Mouse (Mus musculus): Measurements from ENCODE around the gene Gpr162. TPM values are rescaled to one million over a fixed set of nuclear protein-coding genes. Genes with fewer than 3 reads are reported as not detected.
A peak's percentile ranks its signal among the peaks of the same experiment; 100 is the strongest.
"Not testable (repeated sequence)": the region's sequence is repeated elsewhere in the genome, so short reads cannot be mapped to it uniquely, and the experiment has no call there.

Gene Gpr162
- polyA plus RNA-seq, 1 experiment from 2014 or later: 0.26 TPM

- H3K9ac ChIP-seq (replicated peaks; ENCODE audit: low read depth): peak overlapping the region; percentile 50; the same call in 1 of the 2 replicates
- no peak for DNase-seq (ENCODE audit: low spot score)
- 21% methylated on average over 9 of the region's 9 CpGs for WGBS
- TF ChIP-seq EP300 (IDR thresholded peaks at IDR 0.05) (no peak), CTCF (IDR thresholded peaks at IDR 0.05) (no peak)
- H3K27ac ChIP-seq (ENCODE audit: low read length): 0 out of 2 replicates have a peak overlapping the region, but pooled peaks have one; percentile 67
- peaks cover 10% of the 10 kb centered on the region; the same call in 1 of the 2 replicates for H3K4me1 ChIP-seq (ENCODE audit: insufficient read depth, low read depth, low read length)
- ATAC-seq: no peak
- H3K27me3 ChIP-seq (replicated peaks; ENCODE audit: insufficient read depth, low read length): no peaks in the 10 kb centered on the region
- H3K4me3 ChIP-seq (ENCODE audit: low read depth, low read length): peak overlapping the region; percentile 52
- H3K9me3 ChIP-seq (ENCODE audit: low read length): no peaks in the 10 kb centered on the region
- H3K4me2 ChIP-seq (replicated peaks; ENCODE audit: low read depth, low read length): peak overlapping the region; percentile 84
- 0 out of 2 replicates have a peak, but pooled peaks cover 5% of the 10 kb centered on the region for H3K36me3 ChIP-seq (ENCODE audit: insufficient read depth, low read length)
Measured at GRCm38 (mm10) chr6:124812848-124813247, 50.9 kb downstream of the Gpr162 start.

GRCm38 (mm10) chr6:124811701-124812560, 51.9 kb downstream of the Gpr162 start:
- Histone ChIP-seq H3K9ac (replicated peaks; ENCODE audit: low read depth) (no peak overlapping the region), H3K4me3 (ENCODE audit: low read depth, low read length) (no peak overlapping the region)
- DNase-seq (ENCODE audit: low spot score): no peak

GRCm38 (mm10) chr6:124811403-124811665, 52.4 kb downstream of the Gpr162 start:
- Histone ChIP-seq H3K4me2 (replicated peaks; ENCODE audit: low read depth, low read length) (no peak overlapping the region), H3K27ac (ENCODE audit: low read length) (no peak overlapping the region), H3K4me3 (ENCODE audit: low read depth, low read length) (no peak overlapping the region), H3K9me3 (ENCODE audit: low read length) (no peaks in the 10 kb centered on the region), H3K36me3 (ENCODE audit: insufficient read depth, low read length) (no peaks in the 10 kb centered on the region), H3K9ac (replicated peaks; ENCODE audit: low read depth) (no peak overlapping the region), H3K4me1 (ENCODE audit: insufficient read depth, low read depth, low read length) (peaks cover 12% of the 10 kb centered on the region), H3K27me3 (replicated peaks; ENCODE audit: insufficient read depth, low read length) (no peaks in the 10 kb centered on the region)
- WGBS: 63% methylated on average over 4 of the region's 4 CpGs
- no peak for ATAC-seq
- no peak for TF ChIP-seq EP300 (IDR thresholded peaks at IDR 0.05)
- no peak for TF ChIP-seq CTCF (IDR thresholded peaks at IDR 0.05)
- no peak for DNase-seq (ENCODE audit: low spot score)

More at GRCm38 (mm10) chr6:124811701-124812560, 51.9 kb downstream of the Gpr162 start:
- Histone ChIP-seq H3K4me1 (ENCODE audit: insufficient read depth, low read depth, low read length) (peaks cover 10% of the 10 kb centered on the region; the same call in 1 of the 2 replicates), H3K4me2 (replicated peaks; ENCODE audit: low read depth, low read length) (peak overlapping the region; percentile 84; the same call in 1 of the 2 replicates), H3K27me3 (replicated peaks; ENCODE audit: insufficient read depth, low read length) (no peaks in the 10 kb centered on the region), H3K27ac (ENCODE audit: low read length) (no peak overlapping the region), H3K9me3 (ENCODE audit: low read length) (no peaks in the 10 kb centered on the region), H3K36me3 (ENCODE audit: insufficient read depth, low read length) (no peaks in the 10 kb centered on the region)
- ATAC-seq: no peak
- no peak for TF ChIP-seq CTCF (IDR thresholded peaks at IDR 0.05)
- TF ChIP-seq EP300 (IDR thresholded peaks at IDR 0.05): no peak
- 72% methylated on average over 24 of the region's 24 CpGs for WGBS

- H3K9me3 ChIP-seq (ENCODE audit: low read length); H3K27me3 ChIP-seq (replicated peaks; ENCODE audit: insufficient read depth, low read length); H3K36me3 ChIP-seq (ENCODE audit: insufficient read depth, low read length); H3K9ac ChIP-seq (replicated peaks; ENCODE audit: low read depth); H3K27ac ChIP-seq (ENCODE audit: low read length); H3K4me2 ChIP-seq (replicated peaks; ENCODE audit: low read depth, low read length); H3K4me3 ChIP-seq (ENCODE audit: low read depth, low read length); ATAC-seq; DNase-seq (ENCODE audit: low spot score): not testable (repeated sequence)
- 74% methylated on average over 9 of the region's 11 CpGs for WGBS
- peaks cover 13% of the 10 kb centered on the region for H3K4me1 ChIP-seq (ENCODE audit: insufficient read depth, low read depth, low read length)
Measured at GRCm38 (mm10) chr6:124810566-124811402, 53.0 kb downstream of the Gpr162 start.

- DNase-seq (ENCODE audit: low spot score) (no peak), ATAC-seq (no peak)
- Histone ChIP-seq H3K4me3 (ENCODE audit: low read depth, low read length) (peak overlapping the region; percentile 77), H3K4me2 (replicated peaks; ENCODE audit: low read depth, low read length) (peak overlapping the region; percentile 97), H3K9me3 (ENCODE audit: low read length) (no peaks in the 10 kb centered on the region), H3K36me3 (ENCODE audit: insufficient read depth, low read length) (no peaks in the 10 kb centered on the region), H3K4me1 (ENCODE audit: insufficient read depth, low read depth, low read length) (peaks cover 16% of the 10 kb centered on the region), H3K27ac (ENCODE audit: low read length) (no peak overlapping the region), H3K9ac (replicated peaks; ENCODE audit: low read depth) (peak overlapping the region; percentile 76), H3K27me3 (replicated peaks; ENCODE audit: insufficient read depth, low read length) (no peaks in the 10 kb centered on the region)
- WGBS: 39% methylated on average over 14 of the region's 14 CpGs
- TF ChIP-seq CTCF (IDR thresholded peaks at IDR 0.05): no peak
Measured at GRCm38 (mm10) chr6:124809775-124810538, 53.8 kb downstream of the Gpr162 start.

Data from lung, postnatal 0 days (tissue).